Mouse (Mus musculus) heart, adult 11 months (tissue): ENCODE data around the gene Rras2.

Experiments used
- DNase-seq: peaks from one replicate; pipeline ENCODE4 v3.0.0; 2022

The Rras2 gene

GRCm38 (mm10) chr7:114020704-114021093 lies 96.9 kb downstream of the Rras2 start:
- DNase-seq = peak; percentile 95

- DNase-seq = no peak
Observed at GRCm38 (mm10) chr7:114020057-114020703, 97.4 kb downstream of the Rras2 start.

GRCm38 (mm10) chr7:114018861-114019260 lies 98.7 kb downstream of the Rras2 start:
- no peak for DNase-seq

- DNase-seq = peak; percentile 95
Observed at GRCm38 (mm10) chr7:114016001-114016949, 101.3 kb downstream of the Rras2 start.

GRCm38 (mm10) chr7:114011726-114012443 lies 105.7 kb downstream of the Rras2 start:
- DNase-seq = no peak

- peak; percentile 88 for DNase-seq
Observed at GRCm38 (mm10) chr7:114007565-114007964, 110.0 kb downstream of the Rras2 start.

GRCm38 (mm10) chr7:114006456-114006855 lies 111.1 kb downstream of the Rras2 start:
- peak; percentile 89 for DNase-seq

- peak; percentile 86 for DNase-seq
Observed at GRCm38 (mm10) chr7:114005499-114005898, 112.1 kb downstream of the Rras2 start.

- DNase-seq = peak; percentile 72
Observed at GRCm38 (mm10) chr7:114004171-114004570, 113.4 kb downstream of the Rras2 start.

- peak; percentile 57 for DNase-seq
Observed at GRCm38 (mm10) chr7:113997675-113998354, 119.8 kb downstream of the Rras2 start.
